Mouse (Mus musculus): ENCODE results near the gene Gchfr.

Gchfr gene

GRCm38 (mm10) chr2:119166901-119167865, at the start of gene Gchfr:
TSS of gene Gchfr (plus strand) at chr2:119167773.
- peak; percentile 77 for DNase-seq (ENCODE audit: low spot score)

- no peak for DNase-seq (ENCODE audit: low spot score)
Measured at GRCm38 (mm10) chr2:119136346-119136898, 31.2 kb upstream of the Gchfr start.

GRCm38 (mm10) chr2:119145199-119145598, 22.4 kb upstream of the Gchfr start:
- peak; percentile 9 for DNase-seq (ENCODE audit: low spot score)

- no peak for DNase-seq (ENCODE audit: low spot score)
Measured at GRCm38 (mm10) chr2:119146435-119146834, 21.1 kb upstream of the Gchfr start.

- DNase-seq (ENCODE audit: low spot score) = peak; percentile 49
Measured at GRCm38 (mm10) chr2:119147160-119147678, 20.4 kb upstream of the Gchfr start.

- no peak for DNase-seq (ENCODE audit: low spot score)
Measured at GRCm38 (mm10) chr2:119147775-119148174, 19.8 kb upstream of the Gchfr start.

GRCm38 (mm10) chr2:119152255-119152654, 15.3 kb upstream of the Gchfr start:
- peak; percentile 53 for DNase-seq (ENCODE audit: low spot score)

- no peak for DNase-seq (ENCODE audit: low spot score)
Measured at GRCm38 (mm10) chr2:119154683-119155082, 12.9 kb upstream of the Gchfr start.

- peak; percentile 14 for DNase-seq (ENCODE audit: low spot score)
Measured at GRCm38 (mm10) chr2:119155388-119155787, 12.2 kb upstream of the Gchfr start.

GRCm38 (mm10) chr2:119156081-119156680, 11.4 kb upstream of the Gchfr start:
- DNase-seq (ENCODE audit: low spot score) = peak; percentile 44

- DNase-seq (ENCODE audit: low spot score) = peak; percentile 97
Measured at GRCm38 (mm10) chr2:119156681-119157572, 10.6 kb upstream of the Gchfr start, which contains the start of gene Rmdn3. TSS of gene Rmdn3 (minus strand) at chr2:119157034.

GRCm38 (mm10) chr2:119157836-119158235, 9.7 kb upstream of the Gchfr start:
- DNase-seq (ENCODE audit: low spot score) = no peak

GRCm38 (mm10) chr2:119161247-119161646, 6.3 kb upstream of the Gchfr start:
- DNase-seq (ENCODE audit: low spot score) = peak; percentile 19

GRCm38 (mm10) chr2:119163135-119163534, 4.4 kb upstream of the Gchfr start:
- DNase-seq (ENCODE audit: low spot score) = peak; percentile 69

- no peak for DNase-seq (ENCODE audit: low spot score)
Measured at GRCm38 (mm10) chr2:119163999-119164398, 3.6 kb upstream of the Gchfr start.

GRCm38 (mm10) chr2:119165401-119165800, 2.2 kb upstream of the Gchfr start:
- DNase-seq (ENCODE audit: low spot score) = no peak

GRCm38 (mm10) chr2:119167866-119168256, 288 bp downstream of the Gchfr start:
- no peak for DNase-seq (ENCODE audit: low spot score)

- no peak for DNase-seq (ENCODE audit: low spot score)
Measured at GRCm38 (mm10) chr2:119170282-119170681, 2.7 kb downstream of the Gchfr start.

GRCm38 (mm10) chr2:119171574-119171973, 4.0 kb downstream of the Gchfr start:
- peak; percentile 88 for DNase-seq (ENCODE audit: low spot score)

GRCm38 (mm10) chr2:119172446-119172845, 4.9 kb downstream of the Gchfr start:
- no peak for DNase-seq (ENCODE audit: low spot score)

- peak; percentile 80 for DNase-seq (ENCODE audit: low spot score)
Measured at GRCm38 (mm10) chr2:119172862-119173576, 5.4 kb downstream of the Gchfr start.
